Mouse (Mus musculus): Measurements from ENCODE around the gene Reps2. TPM values are rescaled to one million over a fixed set of nuclear protein-coding genes. Genes with fewer than 3 reads are reported as not detected.

The Reps2 gene
- total RNA-seq, 2 experiments from 2014 or later = 12.2 to 16.8 TPM

GRCm38 (mm10) chrX:162407291-162407690 lies 236.2 kb downstream of the Reps2 start:
- ATAC-seq (replicated peaks; ENCODE audit: low FRiP score, low TSS enrichment, poor library complexity, severe bottlenecking) = no peak

- no peak for ATAC-seq (replicated peaks; ENCODE audit: low FRiP score, low TSS enrichment, poor library complexity, severe bottlenecking)
Observed at GRCm38 (mm10) chrX:162402487-162402886, 241.0 kb downstream of the Reps2 start.

- ATAC-seq (replicated peaks; ENCODE audit: low FRiP score, low TSS enrichment, poor library complexity, severe bottlenecking) = no peak
Observed at GRCm38 (mm10) chrX:162380730-162381129, 262.7 kb downstream of the Reps2 start.

- ATAC-seq (replicated peaks; ENCODE audit: low FRiP score, low TSS enrichment, poor library complexity, severe bottlenecking) = no peak
Observed at GRCm38 (mm10) chrX:162363206-162363605, 280.2 kb downstream of the Reps2 start.

Other genes with a start within 250 kb of the Reps2 start
- 230 and 236 TPM in 2 replicates for gene Rbbp7, start 116.8 kb upstream of the Reps2 start, total RNA-seq (2014; fragmentation: Nextera tagmentation)
- gene Rbbp7, start 116.8 kb upstream of the Reps2 start, total RNA-seq (2017) = 309 and 312 TPM in 2 replicates
- gene Txlng, start 185.8 kb upstream of the Reps2 start, total RNA-seq (2014; fragmentation: Nextera tagmentation) = 21.0 and 27.3 TPM in 2 replicates
- 49.8 and 64.6 TPM in 2 replicates for gene Txlng, start 185.8 kb upstream of the Reps2 start, total RNA-seq (2017)
- 11.9 and 15.8 TPM in 2 replicates for gene Syap1, start 244.8 kb upstream of the Reps2 start, total RNA-seq (2014; fragmentation: Nextera tagmentation)
- gene Syap1, start 244.8 kb upstream of the Reps2 start, total RNA-seq (2017) = 34.9 and 45.0 TPM in 2 replicates